Mouse (Mus musculus): Measurements from ENCODE around the gene Magi3.

- no peak for TF ChIP-seq CTCF (IDR thresholded peaks at IDR 0.05; ENCODE audit: extremely low read depth, insufficient read length, insufficient replicate concordance, low read depth, low read length)
- no peak for TF ChIP-seq POLR2A (IDR thresholded peaks at IDR 0.05; ENCODE audit: low read depth, low read length)
Observed at GRCm38 (mm10) chr3:104092759-104093158, 127.4 kb downstream of the Magi3 start.

All from small intestine, adult 2 months (tissue).